Mouse (Mus musculus): ENCODE data around the gene Gm10310. TPM values are rescaled to one million over a fixed set of nuclear protein-coding genes. Genes with fewer than 3 reads are reported as not detected.

The Gm10310 gene
- total and polyA plus RNA-seq, 3 experiments: not detected

- no peaks in the 10 kb centered on the region for H3K36me3 ChIP-seq (ENCODE audit: control insufficient read depth in 1 of 2, insufficient read depth in 2 of 2, low read length in 2 of 2)
- TF ChIP-seq ZC3H11A (IDR thresholded peaks at IDR 0.05; ENCODE audit: low read depth, low read length) (no peak), TAL1 (IDR thresholded peaks at IDR 0.05; ENCODE audit: low read length) (no peak), ZKSCAN1 (IDR thresholded peaks at IDR 0.05; ENCODE audit: low read depth, low read length) (no peak), CTCF (IDR thresholded peaks at IDR 0.05 in 2 of 3, conservative IDR thresholded peaks at IDR 0.05 in 1 of 3; ENCODE audit: control insufficient read depth in 1 of 3, insufficient read depth in 1 of 3, low read depth in 2 of 3, low read length in 3 of 3, poor library complexity in 1 of 3, severe bottlenecking in 1 of 3) (no peak), MYB (IDR thresholded peaks at IDR 0.05; ENCODE audit: low read depth, low read length) (no peak), GATA1 (IDR thresholded peaks at IDR 0.05; ENCODE audit: low read depth, low read length) (no peak), ELF1 (IDR thresholded peaks at IDR 0.05; ENCODE audit: low read depth, low read length) (no peak), CHD1 (IDR thresholded peaks at IDR 0.05; ENCODE audit: low read depth, low read length) (no peak), E2F4 (IDR thresholded peaks at IDR 0.05; ENCODE audit: borderline replicate concordance, low read depth, low read length) (no peak), MAX (IDR thresholded peaks at IDR 0.05; ENCODE audit: low read length) (no peak), MYC (IDR thresholded peaks at IDR 0.05; ENCODE audit: low read depth, low read length) (no peak), CHD2 (IDR thresholded peaks at IDR 0.05; ENCODE audit: low read length) (no peak), GABPA (IDR thresholded peaks at IDR 0.05; ENCODE audit: low read depth, low read length) (no peak), ZMIZ1 (IDR thresholded peaks at IDR 0.05; ENCODE audit: low read depth, low read length) (no peak), UBTF (IDR thresholded peaks at IDR 0.05; ENCODE audit: borderline replicate concordance, insufficient read depth, low read depth, low read length) (no peak), MAFK (IDR thresholded peaks at IDR 0.05; ENCODE audit: borderline replicate concordance, low read depth, low read length) (no peak)
Observed at GRCm38 (mm10) chr10:129949000-129949399, 35.9 kb downstream of the Gm10310 start, which contains the start of gene Olfr818. Gene Olfr818, minus strand, starts transcription at chr10:129949100.

More at GRCm38 (mm10) chr10:129949000-129949399, 35.9 kb downstream of the Gm10310 start, which contains the start of gene Olfr818:
- no peaks in the 10 kb centered on the region for H3K79me2 ChIP-seq (ENCODE audit: control insufficient read depth, insufficient read depth, low read length, poor library complexity)
- H3K27me3 ChIP-seq (ENCODE audit: control insufficient read depth in 1 of 2, insufficient read depth in 2 of 2, low read length in 2 of 2): no peaks in the 10 kb centered on the region
- no peak within 1 kb of the TSS for H3K9ac ChIP-seq (ENCODE audit: control insufficient read depth, low read depth, low read length, poor library complexity, severe bottlenecking)
- H3K4me1 ChIP-seq (ENCODE audit: control insufficient read depth in 1 of 2, insufficient read depth in 2 of 2, low read length in 2 of 2): no peaks in the 10 kb centered on the region
- H3K9me3 ChIP-seq (replicated peaks; ENCODE audit: insufficient read depth, low read length): no peaks in the 10 kb centered on the region
- no peak within 1 kb of the TSS for H3K27ac ChIP-seq (ENCODE audit: control insufficient read depth, low read depth, low read length)
- no peak within 1 kb of the TSS for H3K4me3 ChIP-seq (ENCODE audit: control insufficient read depth in 1 of 2, insufficient read depth in 1 of 2, low read depth in 2 of 2, low read length in 2 of 2)
- DNase-seq (ENCODE audit: low read depth, low spot score): no peak

Other genes with a start within 250 kb of the Gm10310 start
- not detected in 2 replicates for gene Olfr806, start 243.1 kb downstream of the Gm10310 start, total RNA-seq (2012; rRNA removed)
- gene Olfr806, start 243.1 kb downstream of the Gm10310 start, polyA plus RNA-seq (2012; ENCODE audit: insufficient read depth in 1 of 2, insufficient read length in 2 of 2, low read depth in 1 of 2, low replicate concordance in 2 of 2, missing spikeins in 1 of 2): not detected
- gene Olfr807, start 227.3 kb downstream of the Gm10310 start, total RNA-seq (2012; rRNA removed): not detected in 2 replicates
- gene Olfr807, start 227.3 kb downstream of the Gm10310 start, polyA plus RNA-seq (2012; ENCODE audit: insufficient read depth in 1 of 2, insufficient read length in 2 of 2, low read depth in 1 of 2, low replicate concordance in 2 of 2, missing spikeins in 1 of 2): not detected
- not detected in 2 replicates for gene Olfr808, start 219.6 kb downstream of the Gm10310 start, total RNA-seq (2012; rRNA removed)
- not detected for gene Olfr808, start 219.6 kb downstream of the Gm10310 start, polyA plus RNA-seq (2012; ENCODE audit: insufficient read depth in 1 of 2, insufficient read length in 2 of 2, low read depth in 1 of 2, low replicate concordance in 2 of 2, missing spikeins in 1 of 2)
- not detected in 2 replicates for gene Olfr809, start 210.4 kb downstream of the Gm10310 start, total RNA-seq (2012; rRNA removed)
- not detected for gene Olfr809, start 210.4 kb downstream of the Gm10310 start, polyA plus RNA-seq (2012; ENCODE audit: insufficient read depth in 1 of 2, insufficient read length in 2 of 2, low read depth in 1 of 2, low replicate concordance in 2 of 2, missing spikeins in 1 of 2)
- gene Olfr810, start 190.1 kb downstream of the Gm10310 start, total RNA-seq (2012; rRNA removed): not detected in 2 replicates
- not detected for gene Olfr810, start 190.1 kb downstream of the Gm10310 start, polyA plus RNA-seq (2012; ENCODE audit: insufficient read depth in 1 of 2, insufficient read length in 2 of 2, low read depth in 1 of 2, low replicate concordance in 2 of 2, missing spikeins in 1 of 2)
- not detected in 2 replicates for gene Olfr811, start 180.7 kb downstream of the Gm10310 start, total RNA-seq (2012; rRNA removed)
- not detected for gene Olfr811, start 180.7 kb downstream of the Gm10310 start, polyA plus RNA-seq (2012; ENCODE audit: insufficient read depth in 1 of 2, insufficient read length in 2 of 2, low read depth in 1 of 2, low replicate concordance in 2 of 2, missing spikeins in 1 of 2)
- gene Olfr812, start 139.0 kb downstream of the Gm10310 start, total RNA-seq (2012; rRNA removed): not detected in 2 replicates
- not detected for gene Olfr812, start 139.0 kb downstream of the Gm10310 start, polyA plus RNA-seq (2012; ENCODE audit: insufficient read depth in 1 of 2, insufficient read length in 2 of 2, low read depth in 1 of 2, low replicate concordance in 2 of 2, missing spikeins in 1 of 2)
- gene Olfr813, start 129.7 kb downstream of the Gm10310 start, total RNA-seq (2012; rRNA removed): not detected in 2 replicates
- not detected for gene Olfr813, start 129.7 kb downstream of the Gm10310 start, polyA plus RNA-seq (2012; ENCODE audit: insufficient read depth in 1 of 2, insufficient read length in 2 of 2, low read depth in 1 of 2, low replicate concordance in 2 of 2, missing spikeins in 1 of 2)
- not detected in 2 replicates for gene Olfr814, start 105.2 kb downstream of the Gm10310 start, total RNA-seq (2012; rRNA removed)
- not detected for gene Olfr814, start 105.2 kb downstream of the Gm10310 start, polyA plus RNA-seq (2012; ENCODE audit: insufficient read depth in 1 of 2, insufficient read length in 2 of 2, low read depth in 1 of 2, low replicate concordance in 2 of 2, missing spikeins in 1 of 2)
- not detected in 2 replicates for gene Olfr815, start 79.2 kb downstream of the Gm10310 start, total RNA-seq (2012; rRNA removed)
- gene Olfr815, start 79.2 kb downstream of the Gm10310 start, polyA plus RNA-seq (2012; ENCODE audit: insufficient read depth in 1 of 2, insufficient read length in 2 of 2, low read depth in 1 of 2, low replicate concordance in 2 of 2, missing spikeins in 1 of 2): not detected
- gene Olfr816, start 69.5 kb downstream of the Gm10310 start, total RNA-seq (2012; rRNA removed): not detected in 2 replicates
- gene Olfr816, start 69.5 kb downstream of the Gm10310 start, polyA plus RNA-seq (2012; ENCODE audit: insufficient read depth in 1 of 2, insufficient read length in 2 of 2, low read depth in 1 of 2, low replicate concordance in 2 of 2, missing spikeins in 1 of 2): not detected
- not detected in 2 replicates for gene Olfr818, start 36.0 kb downstream of the Gm10310 start, total RNA-seq (2012; rRNA removed)
- gene Olfr818, start 36.0 kb downstream of the Gm10310 start, polyA plus RNA-seq (2012; ENCODE audit: insufficient read depth in 1 of 2, insufficient read length in 2 of 2, low read depth in 1 of 2, low replicate concordance in 2 of 2, missing spikeins in 1 of 2): not detected
- gene Olfr819, start 17.8 kb downstream of the Gm10310 start, total RNA-seq (2012; rRNA removed): not detected in 2 replicates
- gene Olfr819, start 17.8 kb downstream of the Gm10310 start, polyA plus RNA-seq (2012; ENCODE audit: insufficient read depth in 1 of 2, insufficient read length in 2 of 2, low read depth in 1 of 2, low replicate concordance in 2 of 2, missing spikeins in 1 of 2): not detected
- not detected in 2 replicates for gene Olfr247, start 8.9 kb downstream of the Gm10310 start, total RNA-seq (2012; rRNA removed)
- gene Olfr247, start 8.9 kb downstream of the Gm10310 start, polyA plus RNA-seq (2012; ENCODE audit: insufficient read depth in 1 of 2, insufficient read length in 2 of 2, low read depth in 1 of 2, low replicate concordance in 2 of 2, missing spikeins in 1 of 2): not detected
- gene Olfr820, start 27.6 kb upstream of the Gm10310 start, total RNA-seq (2012; rRNA removed): not detected in 2 replicates
- gene Olfr820, start 27.6 kb upstream of the Gm10310 start, polyA plus RNA-seq (2012; ENCODE audit: insufficient read depth in 1 of 2, insufficient read length in 2 of 2, low read depth in 1 of 2, low replicate concordance in 2 of 2, missing spikeins in 1 of 2): not detected
- gene Olfr821, start 45.3 kb upstream of the Gm10310 start, total RNA-seq (2012; rRNA removed): not detected in 2 replicates
- gene Olfr821, start 45.3 kb upstream of the Gm10310 start, polyA plus RNA-seq (2012; ENCODE audit: insufficient read depth in 1 of 2, insufficient read length in 2 of 2, low read depth in 1 of 2, low replicate concordance in 2 of 2, missing spikeins in 1 of 2): not detected
- gene Olfr822, start 86.1 kb upstream of the Gm10310 start, total RNA-seq (2012; rRNA removed): not detected in 2 replicates
- gene Olfr822, start 86.1 kb upstream of the Gm10310 start, polyA plus RNA-seq (2012; ENCODE audit: insufficient read depth in 1 of 2, insufficient read length in 2 of 2, low read depth in 1 of 2, low replicate concordance in 2 of 2, missing spikeins in 1 of 2): not detected
- not detected in 2 replicates for gene Olfr823, start 130.3 kb upstream of the Gm10310 start, total RNA-seq (2012; rRNA removed)
- gene Olfr823, start 130.3 kb upstream of the Gm10310 start, polyA plus RNA-seq (2012; ENCODE audit: insufficient read depth in 1 of 2, insufficient read length in 2 of 2, low read depth in 1 of 2, low replicate concordance in 2 of 2, missing spikeins in 1 of 2): not detected
- not detected in 2 replicates for gene Olfr824, start 144.9 kb upstream of the Gm10310 start, total RNA-seq (2012; rRNA removed)
- gene Olfr824, start 144.9 kb upstream of the Gm10310 start, polyA plus RNA-seq (2012; ENCODE audit: insufficient read depth in 1 of 2, insufficient read length in 2 of 2, low read depth in 1 of 2, low replicate concordance in 2 of 2, missing spikeins in 1 of 2): not detected
- not detected in 2 replicates for gene Olfr825, start 181.7 kb upstream of the Gm10310 start, total RNA-seq (2012; rRNA removed)
- not detected for gene Olfr825, start 181.7 kb upstream of the Gm10310 start, polyA plus RNA-seq (2012; ENCODE audit: insufficient read depth in 1 of 2, insufficient read length in 2 of 2, low read depth in 1 of 2, low replicate concordance in 2 of 2, missing spikeins in 1 of 2)
- not detected in 2 replicates for gene Olfr826, start 199.1 kb upstream of the Gm10310 start, total RNA-seq (2012; rRNA removed)
- gene Olfr826, start 199.1 kb upstream of the Gm10310 start, polyA plus RNA-seq (2012; ENCODE audit: insufficient read depth in 1 of 2, insufficient read length in 2 of 2, low read depth in 1 of 2, low replicate concordance in 2 of 2, missing spikeins in 1 of 2): not detected
- gene Olfr827, start 229.3 kb upstream of the Gm10310 start, total RNA-seq (2012; rRNA removed): not detected in 2 replicates
- gene Olfr827, start 229.3 kb upstream of the Gm10310 start, polyA plus RNA-seq (2012; ENCODE audit: insufficient read depth in 1 of 2, insufficient read length in 2 of 2, low read depth in 1 of 2, low replicate concordance in 2 of 2, missing spikeins in 1 of 2): not detected

Measured in MEL (cell line).